Mouse (Mus musculus): ENCODE data around the gene Dlg2.

GRCm38 (mm10) chr7:91711184-91711583 is 1234.7 kb downstream of the Dlg2 start:
- TF ChIP-seq CTCF (conservative IDR thresholded peaks at IDR 0.05; ENCODE audit: low read length) = no peak
- no peak for TF ChIP-seq NANOG (IDR thresholded peaks at IDR 0.05; ENCODE audit: borderline replicate concordance, low read length)
